Mouse (Mus musculus): ENCODE measurements around the gene Gkn3. TPM values are rescaled to one million over a fixed set of nuclear protein-coding genes. Genes with fewer than 3 reads are reported as not detected.

Gene Gkn3
- polyA plus RNA-seq (2012; ENCODE audit: insufficient read depth, insufficient read length, low replicate concordance, missing spikeins): not detected in 2 replicates

DNA sequence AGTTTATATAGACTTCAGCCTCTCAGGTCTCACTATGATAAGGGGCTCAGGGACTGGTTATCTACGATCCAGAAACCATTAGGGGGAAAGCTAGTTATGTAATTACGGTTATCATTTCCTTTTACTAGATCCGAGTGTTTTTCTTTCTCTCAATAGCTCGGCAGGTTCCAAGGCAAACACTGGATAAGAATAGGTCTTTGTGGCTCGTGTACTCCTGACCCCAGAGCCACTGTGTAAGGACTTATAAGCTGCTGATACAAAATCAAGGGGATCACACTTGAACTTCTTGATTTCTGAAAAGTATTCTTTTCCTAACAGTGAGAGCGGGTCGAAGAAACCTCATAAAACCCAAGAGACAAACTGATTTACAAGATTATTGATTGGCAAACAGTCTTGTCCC is at the start of gene Gkn3:
TSS of gene Gkn3 (minus strand) at position 59 of the 400 bp plus-strand sequence.
- WGBS: 78% methylated on average over 7 of the region's 7 CpGs
- no peak within 1 kb of the TSS for H3K4me3 ChIP-seq (ENCODE audit: insufficient read depth, low read depth, low read length)
- no peak for TF ChIP-seq CTCF (IDR thresholded peaks at IDR 0.05; ENCODE audit: insufficient read depth, low read depth, low read length)
- TF ChIP-seq POLR2A (IDR thresholded peaks at IDR 0.05; ENCODE audit: insufficient read depth, low read depth, low read length): no peak
- H3K4me1 ChIP-seq (ENCODE audit: control insufficient read depth, insufficient read depth, low read length): peaks cover 7% of the 10 kb centered on the region
- H3K27ac ChIP-seq (ENCODE audit: insufficient read depth, low read depth, low read length): no peak within 1 kb of the TSS

DNA sequence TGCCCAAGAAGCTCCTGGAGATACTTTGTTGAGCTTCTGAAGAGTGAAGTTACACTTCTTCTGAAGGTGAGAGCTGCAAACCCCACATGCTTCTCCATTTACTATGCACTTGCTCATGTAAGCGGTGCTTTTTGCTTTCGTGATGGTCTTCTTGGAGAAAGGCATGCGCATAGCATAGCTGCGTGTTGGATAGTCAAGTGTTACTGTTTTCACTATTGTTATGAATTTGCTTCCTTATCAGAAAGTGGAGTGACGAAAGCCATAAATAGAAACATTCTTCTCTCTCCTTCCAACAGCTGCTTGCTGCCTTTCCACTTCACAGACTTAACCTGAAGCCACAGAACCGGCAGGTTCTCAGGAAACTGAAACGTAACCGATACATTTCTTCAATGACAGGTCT is 48.0 kb upstream of the Gkn3 start:
- 86% methylated on average over 8 of the region's 8 CpGs for WGBS
- H3K27ac ChIP-seq (ENCODE audit: insufficient read depth, low read depth, low read length): no peak overlapping the region
- TF ChIP-seq POLR2A (IDR thresholded peaks at IDR 0.05; ENCODE audit: insufficient read depth, low read depth, low read length) (no peak), CTCF (IDR thresholded peaks at IDR 0.05; ENCODE audit: insufficient read depth, low read depth, low read length) (no peak)
- H3K4me1 ChIP-seq (ENCODE audit: control insufficient read depth, insufficient read depth, low read length): 0 out of 2 replicates have a peak, but pooled peaks cover 2% of the 10 kb centered on the region
- no peak overlapping the region for H3K4me3 ChIP-seq (ENCODE audit: insufficient read depth, low read depth, low read length)

GRCm38 (mm10) chr6:87435791-87436190 is 47.1 kb upstream of the Gkn3 start:
- 0 out of 2 replicates have a peak, but pooled peaks cover under 1% of the 10 kb centered on the region for H3K4me1 ChIP-seq (ENCODE audit: control insufficient read depth, insufficient read depth, low read length)
- H3K4me3 ChIP-seq (ENCODE audit: insufficient read depth, low read depth, low read length): no peak overlapping the region
- no peak overlapping the region for H3K27ac ChIP-seq (ENCODE audit: insufficient read depth, low read depth, low read length)
- TF ChIP-seq CTCF (IDR thresholded peaks at IDR 0.05; ENCODE audit: insufficient read depth, low read depth, low read length): no peak
- TF ChIP-seq POLR2A (IDR thresholded peaks at IDR 0.05; ENCODE audit: insufficient read depth, low read depth, low read length): no peak
- WGBS: 88% methylated on average over 3 of the region's 3 CpGs

DNA sequence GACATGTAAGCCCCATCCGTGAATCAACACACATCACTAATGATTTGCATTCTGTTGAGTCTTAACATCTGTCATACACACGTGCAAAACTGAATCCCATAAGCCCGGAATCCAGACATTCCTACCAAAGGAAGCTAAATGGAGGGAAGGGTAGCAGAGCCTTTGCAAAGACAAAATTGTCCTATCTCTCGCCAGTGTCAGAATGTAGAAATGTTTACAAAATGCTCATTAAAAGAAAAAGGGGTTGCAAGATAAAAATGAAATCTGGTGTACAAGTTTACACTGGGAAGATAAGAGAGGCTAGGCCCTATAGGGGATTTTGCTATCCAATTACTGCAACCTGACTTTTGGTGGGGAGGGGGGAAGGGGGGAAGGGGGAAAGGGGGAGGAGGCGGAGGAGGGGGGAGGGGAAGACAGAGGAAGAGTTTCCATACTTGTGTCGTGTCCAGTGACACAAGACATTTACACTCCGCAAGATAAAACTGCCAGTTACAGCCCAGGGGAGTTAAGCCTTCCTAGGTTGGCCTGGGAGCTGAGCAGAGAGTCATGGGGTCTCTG is 39.8 kb upstream of the Gkn3 start, which contains the start of gene Bmp10:
TSS of gene Bmp10 (plus strand) at position 508 of the 558 bp plus-strand sequence.
- 92% methylated on average over 7 of the region's 7 CpGs for WGBS
- H3K4me3 ChIP-seq (ENCODE audit: insufficient read depth, low read depth, low read length): no peak within 1 kb of the TSS
- H3K27ac ChIP-seq (ENCODE audit: insufficient read depth, low read depth, low read length): no peak within 1 kb of the TSS
- TF ChIP-seq CTCF (IDR thresholded peaks at IDR 0.05; ENCODE audit: insufficient read depth, low read depth, low read length) (no peak), POLR2A (IDR thresholded peaks at IDR 0.05; ENCODE audit: insufficient read depth, low read depth, low read length) (no peak)
- H3K4me1 ChIP-seq (ENCODE audit: control insufficient read depth, insufficient read depth, low read length): peaks cover 4% of the 10 kb centered on the region; the same call in 1 of the 2 replicates

DNA sequence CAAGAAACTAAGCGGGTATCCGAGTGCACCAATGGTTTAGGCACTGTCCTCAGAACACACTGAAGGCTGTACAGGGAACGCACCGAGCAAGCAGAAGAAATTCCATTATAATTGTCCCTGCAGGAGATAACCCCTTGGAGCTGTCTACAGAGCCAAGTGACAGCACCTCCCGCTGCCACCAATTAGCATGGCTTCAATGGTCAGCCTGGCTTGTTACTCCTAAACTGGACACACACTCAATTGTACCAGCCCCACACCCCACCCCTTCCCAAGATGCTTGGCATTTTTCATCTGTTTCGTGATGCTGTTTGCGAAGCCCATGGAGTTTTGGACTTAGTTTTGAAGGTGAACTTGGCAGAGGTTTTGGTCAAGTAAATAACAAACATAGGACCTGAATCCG is 38.9 kb upstream of the Gkn3 start:
- 49% methylated on average over 8 of the region's 8 CpGs for WGBS
- TF ChIP-seq CTCF (IDR thresholded peaks at IDR 0.05; ENCODE audit: insufficient read depth, low read depth, low read length) (no peak), POLR2A (IDR thresholded peaks at IDR 0.05; ENCODE audit: insufficient read depth, low read depth, low read length) (no peak)
- peaks cover 4% of the 10 kb centered on the region; the same call in 1 of the 2 replicates for H3K4me1 ChIP-seq (ENCODE audit: control insufficient read depth, insufficient read depth, low read length)
- no peak overlapping the region for H3K4me3 ChIP-seq (ENCODE audit: insufficient read depth, low read depth, low read length)
- no peak overlapping the region for H3K27ac ChIP-seq (ENCODE audit: insufficient read depth, low read depth, low read length)

DNA sequence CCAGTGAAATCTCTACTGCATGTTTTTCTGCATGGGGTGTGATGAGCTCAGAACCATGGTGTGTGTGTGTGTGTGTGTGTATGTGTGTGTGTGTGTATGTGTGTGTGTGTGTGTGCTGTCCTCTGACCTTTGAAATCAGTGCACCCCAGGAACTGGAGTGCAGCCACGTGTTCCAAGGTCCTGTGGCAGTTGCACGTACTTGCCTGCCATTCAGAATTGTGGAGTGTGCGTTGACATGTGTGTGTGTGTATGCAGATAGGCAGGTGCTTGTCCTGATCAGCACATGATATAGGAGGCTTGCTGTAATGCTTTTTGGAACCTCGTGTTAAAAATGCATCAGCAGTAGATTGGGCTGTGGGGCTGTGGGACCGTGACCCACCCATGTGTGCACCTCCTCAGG is 38.2 kb upstream of the Gkn3 start:
- Histone ChIP-seq H3K4me3 (ENCODE audit: insufficient read depth, low read depth, low read length) (no peak overlapping the region), H3K4me1 (ENCODE audit: control insufficient read depth, insufficient read depth, low read length) (peaks cover 4% of the 10 kb centered on the region; the same call in 1 of the 2 replicates), H3K27ac (ENCODE audit: insufficient read depth, low read depth, low read length) (no peak overlapping the region)
- no peak for TF ChIP-seq POLR2A (IDR thresholded peaks at IDR 0.05; ENCODE audit: insufficient read depth, low read depth, low read length)
- TF ChIP-seq CTCF (IDR thresholded peaks at IDR 0.05; ENCODE audit: insufficient read depth, low read depth, low read length): no peak
- WGBS: 86% methylated on average over 5 of the region's 5 CpGs

DNA sequence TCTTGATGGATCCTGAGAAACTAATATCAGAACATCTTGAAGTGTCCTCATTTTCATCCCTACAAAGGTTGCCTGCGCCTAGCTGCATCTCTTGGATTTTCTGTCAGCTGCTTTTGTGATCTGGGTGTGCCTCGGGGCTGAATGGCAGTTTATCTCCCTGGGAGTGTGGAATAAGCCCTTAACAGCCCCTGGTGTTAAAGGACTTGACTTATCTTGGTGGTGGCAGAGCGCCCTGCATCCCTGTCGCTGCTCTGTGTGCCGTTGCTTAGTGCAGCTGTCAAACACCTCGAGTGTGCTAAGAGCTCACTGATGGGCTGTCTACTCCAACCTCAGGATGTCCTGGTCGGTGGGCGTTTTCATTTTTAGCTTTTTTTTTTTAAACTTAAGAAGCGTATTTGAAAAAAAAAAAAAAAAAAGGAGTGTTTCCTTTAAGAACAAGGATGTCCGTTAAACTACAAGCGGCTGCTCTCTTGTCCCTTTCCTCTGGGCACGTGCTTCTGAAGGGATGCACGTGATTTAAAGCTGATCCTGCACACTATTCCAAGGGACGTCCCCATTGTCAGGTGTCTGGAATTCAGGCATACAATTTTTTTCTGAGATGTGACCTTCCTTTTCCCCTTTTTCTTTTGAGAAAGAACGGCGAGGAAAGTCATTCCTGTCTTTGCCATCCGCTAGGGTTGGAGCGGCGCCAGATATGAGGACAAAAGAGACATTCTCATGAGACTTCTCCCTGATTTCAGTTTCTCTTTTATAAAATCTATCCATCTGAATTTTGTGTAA is 35.5 kb upstream of the Gkn3 start:
- Histone ChIP-seq H3K4me3 (ENCODE audit: insufficient read depth, low read depth, low read length) (no peak overlapping the region), H3K4me1 (ENCODE audit: control insufficient read depth, insufficient read depth, low read length) (peaks cover 4% of the 10 kb centered on the region; the same call in 1 of the 2 replicates), H3K27ac (ENCODE audit: insufficient read depth, low read depth, low read length) (no peak overlapping the region)
- 47% methylated on average over 19 of the region's 19 CpGs for WGBS
- no peak for TF ChIP-seq CTCF (IDR thresholded peaks at IDR 0.05; ENCODE audit: insufficient read depth, low read depth, low read length)
- no peak for TF ChIP-seq POLR2A (IDR thresholded peaks at IDR 0.05; ENCODE audit: insufficient read depth, low read depth, low read length)

- no peak overlapping the region for H3K4me3 ChIP-seq (ENCODE audit: insufficient read depth, low read depth, low read length)
- 83% methylated on average over 7 of the region's 7 CpGs for WGBS
- no peak for TF ChIP-seq CTCF (IDR thresholded peaks at IDR 0.05; ENCODE audit: insufficient read depth, low read depth, low read length)
- peaks cover 4% of the 10 kb centered on the region; the same call in 1 of the 2 replicates for H3K4me1 ChIP-seq (ENCODE audit: control insufficient read depth, insufficient read depth, low read length)
- no peak overlapping the region for H3K27ac ChIP-seq (ENCODE audit: insufficient read depth, low read depth, low read length)
These were observed 33.6 kb upstream of the Gkn3 start for GRCm38 (mm10) chr6:87422304-87422703.

GRCm38 (mm10) chr6:87412011-87412410 is 23.3 kb upstream of the Gkn3 start:
- no peak overlapping the region for H3K4me3 ChIP-seq (ENCODE audit: insufficient read depth, low read depth, low read length)
- H3K4me1 ChIP-seq (ENCODE audit: control insufficient read depth, insufficient read depth, low read length): peaks cover 4% of the 10 kb centered on the region; the same call in 1 of the 2 replicates
- TF ChIP-seq POLR2A (IDR thresholded peaks at IDR 0.05; ENCODE audit: insufficient read depth, low read depth, low read length) (no peak), CTCF (IDR thresholded peaks at IDR 0.05; ENCODE audit: insufficient read depth, low read depth, low read length) (no peak)
- no peak overlapping the region for H3K27ac ChIP-seq (ENCODE audit: insufficient read depth, low read depth, low read length)
- 23% methylated on average over 3 of the region's 3 CpGs for WGBS

All from olfactory bulb, adult 2 months (tissue).